Comparison of ENCODE assay signal across 9 mouse cellular contexts in the genomic region with DNA sequence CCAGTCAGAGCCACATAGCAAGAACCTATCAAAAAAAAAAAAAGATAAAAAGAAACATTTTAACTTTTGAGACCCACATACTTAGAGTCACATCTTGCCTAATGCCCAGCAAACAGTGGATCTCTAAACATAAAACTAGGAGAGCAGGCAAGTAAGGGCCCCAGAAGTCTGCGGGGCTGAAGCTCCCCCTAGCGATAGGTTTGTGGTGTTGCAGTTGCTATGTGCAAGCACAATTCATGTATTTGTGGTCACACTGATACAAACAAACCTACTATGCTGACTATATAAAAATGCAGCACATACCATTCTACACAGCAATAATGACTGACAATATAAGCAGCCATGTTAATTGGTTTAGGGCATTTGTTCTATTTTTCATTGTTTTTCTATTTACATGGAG. TPM values are rescaled to one million over a fixed set of nuclear protein-coding genes. Genes with fewer than 3 reads are reported as not detected.
DNase-seq lines count a peak whose midpoint lies in the region; ATAC-seq lines count a peak whose summit lies in the region.
"Had no signal": no experiment of that assay in that cellular context is flagged by ENCODE, and none has a peak within 500 bp of the region (broad histone marks: within the 10 kb centered on the region; RNA-seq: fewer than 3 reads in every experiment).

No protein-coding gene starts in this region.

- no peaks in the 10 kb centered on the region for H3K9me3 ChIP-seq in neural tube, embryonic 11.5 days (ENCODE audit: control insufficient read depth, low read length)
- H3K9me3 ChIP-seq in neural tube, embryonic 15.5 days (replicated peaks): no peaks in the 10 kb centered on the region
- H3K9me3 ChIP-seq: heart, embryonic 15.5 days had no signal

- no peaks in the 10 kb centered on the region for H3K4me1 ChIP-seq in neural tube, embryonic 11.5 days (ENCODE audit: control insufficient read depth, insufficient read depth, low read length)
- H3K4me1 ChIP-seq in neural tube, embryonic 15.5 days: no peaks in the 10 kb centered on the region
- H3K4me1 ChIP-seq: heart, embryonic 15.5 days had no signal

- no peak overlapping the region for H3K27ac ChIP-seq in neural tube, embryonic 11.5 days (ENCODE audit: low read depth, low read length)
- H3K27ac ChIP-seq in neural tube, embryonic 15.5 days (replicated peaks): no peak overlapping the region
- H3K27ac ChIP-seq: heart, embryonic 15.5 days had no signal

- no peak overlapping the region for H3K4me3 ChIP-seq in neural tube, embryonic 11.5 days (ENCODE audit: low read depth, low read length)
- no peak overlapping the region for H3K4me3 ChIP-seq in neural tube, embryonic 15.5 days (replicated peaks)
- H3K4me3 ChIP-seq: heart, embryonic 15.5 days had no signal

- no peak overlapping the region for H3K9ac ChIP-seq in neural tube, embryonic 11.5 days (ENCODE audit: low read length)
- no peak overlapping the region for H3K9ac ChIP-seq in neural tube, embryonic 15.5 days (replicated peaks)
- H3K9ac ChIP-seq: heart, embryonic 15.5 days had no signal

- no peak overlapping the region for H3K4me2 ChIP-seq in neural tube, embryonic 11.5 days (ENCODE audit: low read depth)
- H3K4me2 ChIP-seq in neural tube, embryonic 15.5 days: no peak overlapping the region
- H3K4me2 ChIP-seq: heart, embryonic 15.5 days had no signal

- ATAC-seq in neural tube, embryonic 11.5 days (ENCODE audit: insufficient read depth, low FRiP score, low TSS enrichment): no peak
- ATAC-seq in neural tube, embryonic 15.5 days (ENCODE audit: low FRiP score): no peak

- H3K36me3 ChIP-seq in neural tube, embryonic 11.5 days (ENCODE audit: control insufficient read depth, insufficient read depth, low read length): peaks cover 12% of the 10 kb centered on the region
- H3K36me3 ChIP-seq in neural tube, embryonic 15.5 days: peaks cover 63% of the 10 kb centered on the region

- no peaks in the 10 kb centered on the region for H3K27me3 ChIP-seq in neural tube, embryonic 11.5 days (ENCODE audit: control insufficient read depth, insufficient read depth, low read length)
- no peaks in the 10 kb centered on the region for H3K27me3 ChIP-seq in neural tube, embryonic 15.5 days (replicated peaks)
- H3K27me3 ChIP-seq: heart, embryonic 15.5 days had no signal

- WGBS in neural tube, embryonic 11.5 days: 23% methylated on average over 2 of the region's 2 CpGs
- 23% methylated on average over 2 of the region's 2 CpGs for WGBS in neural tube, embryonic 15.5 days

- DNase-seq in adrenal gland, postnatal 14 days: peak; percentile 37
- no peak for DNase-seq in adrenal gland, adult 18-20 months (ENCODE audit: low spot score in 2 of 2)
- DNase-seq in neural tube, embryonic 11.5 days (ENCODE audit: low spot score): peak; percentile 32
- DNase-seq in liver: peak; percentile 49
- peak; percentile 39 for DNase-seq in skeletal muscle tissue, adult 2 months (ENCODE audit: low read depth, low spot score)
- DNase-seq in right cerebral cortex, postnatal 14 days: no peak
- no peak for DNase-seq in adrenal gland, postnatal 25 days

RNA-seq across cellular contexts. Expression of a gene that starts 11.9 kb away (rescaled TPM):
- 48.5 and 50.7 TPM in 2 replicates for total RNA-seq in adrenal gland, postnatal 14 days (2021)
- 10 to 100 TPM; 54.9 to 59.0 TPM for total RNA-seq in adrenal gland, adult 18-20 months (2021)
- polyA plus RNA-seq in neural tube, embryonic 11.5 days (2014; fragmentation: Nextera tagmentation; extraction: Ambion mirVana): 86.8 and 87.9 TPM in 2 replicates
- 56.8 and 63.6 TPM in 2 replicates for polyA plus RNA-seq in neural tube, embryonic 15.5 days (2015; fragmentation: Nextera tagmentation; extraction: Ambion mirVana)
- 51.7 and 58.0 TPM in 2 replicates for total RNA-seq in adrenal gland, postnatal 25 days (2021)

RNA-seq across cellular contexts. Expression of a gene that starts 36.8 kb away (rescaled TPM):
- total RNA-seq in adrenal gland, postnatal 14 days (2021): not detected in 2 replicates
- total RNA-seq in adrenal gland, adult 18-20 months (2021): not detected
- polyA plus RNA-seq in neural tube, embryonic 11.5 days (2014; fragmentation: Nextera tagmentation; extraction: Ambion mirVana): 0.24 and 0.32 TPM in 2 replicates
- 0.20 TPM in 1 of 2 replicates, not detected in the other for polyA plus RNA-seq in neural tube, embryonic 15.5 days (2015; fragmentation: Nextera tagmentation; extraction: Ambion mirVana)
- not detected in 2 replicates for total RNA-seq in adrenal gland, postnatal 25 days (2021)
- polyA plus RNA-seq: heart, embryonic 15.5 days had no signal

RNA-seq across cellular contexts. Expression of a gene that starts 38.7 kb away (rescaled TPM):
- total RNA-seq in adrenal gland, postnatal 14 days (2021): 20.2 and 21.4 TPM in 2 replicates
- total RNA-seq in adrenal gland, adult 18-20 months (2021): 10 to 100 TPM; 11.7 to 21.8 TPM
- 11.8 and 12.2 TPM in 2 replicates for polyA plus RNA-seq in neural tube, embryonic 11.5 days (2014; fragmentation: Nextera tagmentation; extraction: Ambion mirVana)
- polyA plus RNA-seq in neural tube, embryonic 15.5 days (2015; fragmentation: Nextera tagmentation; extraction: Ambion mirVana): 2.4 and 4.3 TPM in 2 replicates
- 13.7 and 13.8 TPM in 2 replicates for total RNA-seq in adrenal gland, postnatal 25 days (2021)

Comparison
In these comparisons a context has a peak if more than half of its experiments do, and no peak if none do; other contexts are left out.
1. DNase-seq: peak in adrenal gland, postnatal 14 days (single experiment), neural tube, embryonic 11.5 days (single experiment), liver (single experiment) and skeletal muscle tissue, adult 2 months (single experiment); none in adrenal gland, adult 18-20 months (0 of 2), right cerebral cortex, postnatal 14 days (single experiment) and adrenal gland, postnatal 25 days (single experiment).